Mouse (Mus musculus): ENCODE measurements around the gene Triap1. TPM values are rescaled to one million over a fixed set of nuclear protein-coding genes. Genes with fewer than 3 reads are reported as not detected.
"Not testable (repeated sequence)": the region's sequence is repeated elsewhere in the genome, so short reads cannot be mapped to it uniquely, and the experiment has no call there.

Gene Triap1
- total RNA-seq, 2 experiments from 2014 or later, result 17.5 to 18.4 TPM

- no peak for DNase-seq
Measured at GRCm38 (mm10) chr5:115330955-115331354, 10.1 kb upstream of the Triap1 start.

GRCm38 (mm10) chr5:115333626-115334025 is 7.4 kb upstream of the Triap1 start:
- no peak for DNase-seq

DNA sequence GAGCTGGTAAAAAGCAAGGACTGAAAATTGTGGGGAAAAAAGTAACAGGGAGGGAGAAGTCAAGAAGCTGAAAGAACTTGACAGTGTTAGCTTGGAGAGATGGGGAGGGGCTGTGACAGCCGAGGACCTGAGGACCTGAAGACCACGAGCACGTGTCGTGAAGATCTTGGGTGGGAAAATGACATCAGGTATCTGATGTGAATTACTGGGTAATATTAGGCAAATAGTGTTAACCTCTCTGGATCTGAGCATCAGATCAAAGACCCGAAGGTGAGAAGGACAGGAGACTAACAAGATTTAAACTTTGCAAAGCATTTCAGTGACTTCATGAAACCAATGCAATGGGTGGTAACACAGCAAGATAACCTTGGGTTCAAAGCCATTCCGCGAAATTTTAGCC is 1.0 kb upstream of the Triap1 start:
- no peak for DNase-seq

DNA sequence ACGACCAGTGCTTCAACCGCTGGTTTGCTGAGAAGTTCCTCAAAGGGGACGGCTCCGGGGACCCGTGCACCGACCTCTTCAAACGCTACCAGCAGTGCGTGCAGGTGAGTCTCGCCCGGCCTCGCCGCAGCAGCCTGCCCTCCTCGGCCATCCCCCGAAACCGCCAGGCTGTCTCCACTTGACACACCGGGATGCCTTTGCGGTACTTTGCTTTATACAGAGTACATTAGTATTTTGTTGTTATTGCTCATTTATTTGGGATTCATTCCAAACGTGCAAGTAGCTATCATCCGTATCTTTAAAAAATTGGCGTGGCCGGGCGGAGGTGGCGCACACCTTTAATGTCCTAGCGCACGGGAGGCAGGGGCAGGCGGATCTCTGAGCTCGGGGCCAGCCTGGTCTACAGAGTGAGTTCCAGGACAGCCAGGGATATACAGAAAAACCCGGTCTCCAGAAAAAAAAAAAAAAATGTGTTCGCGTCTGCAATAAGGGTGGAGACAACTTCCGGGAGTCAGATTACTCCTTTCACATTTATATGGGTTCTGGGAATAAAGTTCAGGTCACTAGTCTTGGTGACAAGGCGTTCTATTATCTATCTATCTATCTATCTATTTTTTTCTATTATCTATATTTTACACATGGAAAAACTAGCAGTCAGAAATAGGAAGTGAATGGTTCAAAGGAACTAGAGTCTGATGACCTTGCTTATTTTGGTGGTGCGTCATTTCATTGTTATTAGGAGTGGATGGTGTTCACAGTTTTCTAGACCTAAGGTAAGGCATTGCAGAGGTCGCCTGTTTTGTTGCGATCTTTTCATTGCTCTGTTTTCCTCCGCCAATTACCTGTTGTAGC is 515 bp downstream of the Triap1 start:
- DNase-seq, result no peak

GRCm38 (mm10) chr5:115347564-115347963 is 6.5 kb downstream of the Triap1 start:
- peak; percentile 59 for DNase-seq

GRCm38 (mm10) chr5:115348546-115349224 is 7.7 kb downstream of the Triap1 start, which contains the start of gene Cox6a1:
TSS of gene Cox6a1 (minus strand) at chr5:115348981.
- peak; percentile 97 for DNase-seq

GRCm38 (mm10) chr5:115349225-115349555 is 8.2 kb downstream of the Triap1 start:
- DNase-seq, result no peak

GRCm38 (mm10) chr5:115351348-115351747 is 10.3 kb downstream of the Triap1 start:
- DNase-seq, result no peak

GRCm38 (mm10) chr5:115355070-115355469 is 14.0 kb downstream of the Triap1 start:
- DNase-seq, result no peak

GRCm38 (mm10) chr5:115358872-115359271 is 17.8 kb downstream of the Triap1 start:
- DNase-seq, result peak; percentile 78

GRCm38 (mm10) chr5:115359438-115359837 is 18.4 kb downstream of the Triap1 start:
- DNase-seq, result no peak

- DNase-seq, result no peak
Measured at GRCm38 (mm10) chr5:115359851-115360372, 18.9 kb downstream of the Triap1 start.

DNA sequence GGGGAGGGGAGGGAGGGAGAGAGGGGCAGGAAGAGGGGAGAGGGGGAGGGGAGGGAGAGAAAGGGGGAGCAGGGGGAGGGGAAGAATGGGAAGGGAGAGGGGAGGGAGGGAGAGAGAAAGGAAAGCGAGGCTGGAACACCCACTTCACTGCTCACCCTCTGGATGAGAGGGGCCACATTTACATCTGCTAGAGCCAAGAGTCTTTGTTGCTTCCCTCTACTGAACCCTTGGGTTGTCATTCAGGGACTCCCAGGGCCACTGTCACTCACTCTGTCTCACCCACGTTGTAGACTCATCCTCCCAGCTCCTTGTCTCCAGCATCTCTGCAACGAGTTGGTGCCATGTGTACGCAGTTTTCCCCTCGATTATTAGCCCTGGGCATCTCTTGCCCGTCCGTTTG is 21.2 kb downstream of the Triap1 start:
- no peak for DNase-seq

- no peak for DNase-seq
Measured at GRCm38 (mm10) chr5:115362819-115363714, 22.0 kb downstream of the Triap1 start.

DNA sequence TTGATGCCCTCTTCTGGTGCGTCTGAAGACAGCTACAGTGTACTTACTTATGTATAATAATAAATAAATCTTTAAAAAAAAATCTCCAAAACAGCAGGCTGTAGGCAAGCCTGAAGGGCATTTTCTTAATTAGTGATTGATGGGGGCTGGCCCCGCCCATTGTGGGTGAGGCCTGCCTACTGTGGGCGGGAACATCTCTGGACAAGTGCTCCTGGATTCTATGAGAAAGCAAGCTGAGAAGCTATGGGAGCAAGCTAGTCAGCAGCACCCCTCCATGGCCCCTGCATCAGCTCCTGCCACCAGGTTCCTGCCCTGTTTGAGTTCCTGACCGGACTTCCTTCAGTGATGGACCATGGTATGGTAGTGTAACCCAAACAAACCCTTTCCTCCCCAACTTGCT is 23.8 kb downstream of the Triap1 start:
- no peak for DNase-seq

DNA sequence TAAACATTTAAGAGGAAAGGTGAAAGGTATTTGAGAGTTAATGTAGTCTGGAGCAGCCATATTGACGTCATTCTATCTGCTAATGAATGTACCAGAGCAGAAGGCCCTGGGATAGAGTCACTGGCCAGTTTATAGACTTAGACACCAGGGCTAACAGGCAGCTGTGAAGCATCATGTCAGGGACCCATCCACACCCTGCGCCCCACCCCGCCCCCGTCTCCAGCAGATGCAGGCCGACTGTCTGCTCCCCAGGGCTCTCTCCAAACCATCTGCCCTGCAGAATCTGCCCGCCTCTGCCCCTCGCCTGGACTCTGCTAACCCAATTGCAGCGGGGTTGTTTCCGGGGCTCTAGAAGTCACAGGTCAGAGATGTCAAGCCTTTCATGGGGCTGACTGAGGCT is 30.7 kb downstream of the Triap1 start:
- DNase-seq, result no peak

DNA sequence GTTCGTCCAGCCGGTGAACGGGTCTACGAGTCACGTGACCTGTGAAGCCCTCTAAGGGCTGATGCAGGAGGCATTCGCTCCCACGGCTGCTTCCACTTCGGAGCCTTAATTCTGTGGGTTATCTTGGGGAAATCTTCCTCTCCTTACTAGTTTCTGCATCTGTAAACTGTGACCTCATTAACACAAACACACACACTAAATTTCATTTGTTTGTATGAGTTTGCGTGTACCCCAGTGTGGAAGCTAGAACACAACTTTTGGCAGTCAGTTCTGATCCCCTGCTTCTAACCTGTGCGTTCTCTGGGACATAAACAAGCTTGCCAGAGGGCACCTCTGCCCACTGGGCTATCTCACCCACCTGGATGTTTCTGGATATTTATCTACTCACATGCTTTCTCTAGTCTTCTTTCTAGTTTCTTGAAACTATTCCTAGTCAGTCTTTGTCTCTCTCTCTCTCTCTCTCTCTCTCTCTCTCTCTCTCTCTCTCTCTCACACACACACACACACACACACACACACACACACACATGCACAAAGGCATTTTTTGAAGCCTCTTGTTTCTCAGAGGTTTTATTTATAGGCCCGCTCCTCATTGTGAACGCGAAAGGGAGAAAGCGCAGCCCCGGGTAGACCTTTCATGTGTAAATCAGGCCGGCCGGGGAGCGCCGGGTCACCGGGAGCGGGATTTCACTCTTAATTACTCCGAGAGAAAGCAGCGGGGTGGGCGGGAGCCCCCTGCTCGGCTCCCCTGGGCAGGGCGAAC is 32.6 kb downstream of the Triap1 start:
- DNase-seq, result no peak

DNA sequence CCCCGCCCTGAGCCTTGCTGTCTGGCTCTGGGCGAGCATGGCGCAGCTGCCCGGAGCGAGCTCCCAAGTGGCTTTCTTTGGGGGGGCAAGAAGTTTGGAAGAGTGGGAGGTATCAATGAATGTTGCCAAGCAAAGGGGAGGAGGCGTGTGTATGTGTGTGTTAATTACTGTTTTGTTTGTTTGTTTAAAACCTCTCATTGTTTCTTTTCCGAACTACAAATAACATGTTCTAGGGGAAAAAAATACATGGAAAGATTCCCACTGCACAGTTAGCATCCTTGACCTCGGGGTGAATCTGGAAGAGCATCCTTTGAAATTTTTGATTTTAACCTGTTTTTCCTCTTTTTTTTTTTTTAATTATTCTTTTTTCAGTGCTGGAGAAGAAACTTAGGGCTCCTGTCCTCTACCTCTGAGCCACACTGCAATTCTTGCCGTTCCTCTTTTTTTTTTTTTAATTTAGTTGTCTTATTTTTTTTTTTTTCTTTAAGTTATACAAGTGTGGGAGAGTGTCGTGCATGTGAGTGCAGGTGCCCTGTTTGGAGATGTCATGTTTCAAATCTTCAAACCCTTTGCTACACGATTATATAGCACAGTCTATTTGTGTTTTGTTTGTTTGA is 33.3 kb downstream of the Triap1 start:
- DNase-seq, result no peak

DNA sequence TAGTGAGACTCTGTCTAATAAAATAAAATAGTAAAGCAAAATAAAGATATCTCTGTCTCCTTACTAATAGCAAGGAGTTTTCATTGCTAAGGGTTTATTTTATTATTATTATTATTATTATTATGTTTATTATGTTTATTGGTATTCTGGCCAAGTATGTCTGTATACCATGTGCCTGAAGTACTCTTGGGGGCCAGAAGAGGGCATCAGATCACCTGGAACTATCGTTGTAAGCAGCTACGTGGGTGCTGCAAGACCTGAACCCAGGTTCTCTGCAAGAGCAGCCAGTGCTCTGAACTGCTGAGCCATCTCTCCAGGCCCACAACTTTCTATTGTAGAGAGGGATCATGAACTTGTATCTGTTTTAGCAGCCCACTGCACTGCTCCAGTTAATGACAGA is 34.4 kb downstream of the Triap1 start:
- no peak for DNase-seq

DNA sequence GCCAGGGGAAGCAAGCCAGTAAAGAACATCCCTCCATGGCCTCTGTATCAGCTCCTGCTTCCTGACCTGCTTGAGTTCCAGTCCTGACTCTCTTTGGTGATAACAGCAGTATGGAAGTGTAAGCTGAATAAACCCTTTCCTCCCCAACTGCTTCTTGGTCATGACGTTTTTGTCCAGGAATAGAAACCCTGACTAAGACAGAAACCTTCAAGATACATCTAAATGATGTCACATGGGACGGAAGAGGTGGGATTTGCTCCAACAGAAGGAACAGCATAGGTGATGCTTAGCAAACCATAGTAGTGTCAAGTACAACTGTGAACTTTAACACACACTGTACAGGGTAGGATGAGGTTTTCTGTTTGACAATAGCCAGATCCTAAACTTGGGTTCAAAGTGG is 37.9 kb downstream of the Triap1 start:
- DNase-seq, result not testable (repeated sequence)

DNA sequence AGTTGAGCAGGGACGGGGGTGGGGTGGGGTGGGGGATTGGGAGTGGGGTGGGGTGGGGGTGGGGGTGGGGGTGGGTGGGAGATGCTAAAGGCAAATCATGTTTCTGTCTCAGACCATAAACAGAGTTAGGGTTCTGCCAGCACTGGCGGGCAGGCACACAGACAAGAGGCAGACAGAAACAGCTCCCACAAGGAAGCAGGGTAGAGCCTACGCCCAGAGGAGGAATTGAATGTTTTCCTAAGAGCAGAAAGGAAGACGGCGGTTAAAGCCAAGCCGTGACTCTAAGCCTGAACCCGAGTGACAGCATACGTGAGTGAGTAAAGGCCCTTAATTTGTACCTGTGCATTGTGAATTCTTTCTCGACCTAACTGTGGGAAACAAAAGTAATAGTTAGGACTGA is 50.9 kb downstream of the Triap1 start:
- DNase-seq, result no peak

All from gastrocnemius, postnatal 25 days (tissue).